Mouse (Mus musculus) spleen, adult 2 months (tissue): ENCODE data around the gene Mllt11.

ENCODE experiments used
- CTCF ChIP-seq: fragments of 200-500 bp; IDR thresholded peaks from 2 replicates; pipeline ENCODE4 v1.5.1; 2011; ENCODE audit warnings: mild to moderate bottlenecking, inconsistent platforms; ENCODE audit not compliant: insufficient read depth, insufficient read length, insufficient replicate concordance; ENCODE audit errors: extremely low read depth
- POLR2A ChIP-seq: fragments of 200-500 bp; IDR thresholded peaks from 2 replicates; pipeline ENCODE4 v1.6.1; 2011; ENCODE audit warnings: low read depth, low read length, inconsistent platforms

DNA sequence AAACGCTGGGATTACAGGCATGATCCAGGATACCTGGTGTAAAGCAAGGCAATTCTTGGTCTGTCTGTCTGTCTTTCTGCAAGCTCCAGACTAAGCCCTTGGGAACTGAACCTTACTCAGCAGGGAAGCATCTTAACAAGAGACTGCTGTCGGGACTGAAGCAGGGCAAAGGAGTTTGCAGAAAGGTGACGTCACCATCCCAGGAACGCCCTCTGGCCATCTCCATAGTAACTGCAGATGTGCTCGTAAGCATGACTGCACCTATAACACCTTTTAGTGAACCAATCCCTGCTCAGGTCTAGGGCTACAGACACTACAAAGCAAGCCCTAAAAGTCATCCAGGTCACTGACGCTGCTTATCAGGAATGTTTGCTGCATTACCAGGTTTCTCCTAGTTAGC, 7.7 kb downstream of the Mllt11 start:
- TF ChIP-seq CTCF (no peak), POLR2A (no peak)
